Mouse (Mus musculus) heart, embryonic 16.5 days (tissue): ENCODE results near the gene Ces1e. TPM values are rescaled to one million over a fixed set of nuclear protein-coding genes. Genes with fewer than 3 reads are reported as not detected.
"Not testable (repeated sequence)": the region's sequence is repeated elsewhere in the genome, so short reads cannot be mapped to it uniquely, and the experiment has no call there.

ENCODE experiments used
- ATAC-seq: fragments of 200-750 bp; cut with Nextera tagmentation; replicated peaks from 2 replicates; pipeline ENCODE4 v1.8.0; 2017; ENCODE audit warnings: moderate number of reproducible peaks; ENCODE audit not compliant: insufficient read depth, low FRiP score; ENCODE audit errors: extremely low read depth
- H3K27ac ChIP-seq: fragments of 300-500 bp; sonication (generic); 2 replicates; pipeline ENCODE4 v1.5.1; 2014; ENCODE audit warnings: mild to moderate bottlenecking, low read length, control low read depth, moderate library complexity
- H3K27me3 ChIP-seq: fragments of 300-500 bp; sonication (generic); 2 replicates; pipeline ENCODE4 v1.6.1; 2014; ENCODE audit warnings: low read length, mixed read lengths; ENCODE audit not compliant: control insufficient read depth, insufficient read depth
- H3K36me3 ChIP-seq: fragments of 300-500 bp; sonication (generic); 2 replicates; pipeline ENCODE4 v1.6.1; 2014; ENCODE audit not compliant: control insufficient read depth, insufficient read depth
- H3K4me1 ChIP-seq: fragments of 300-500 bp; sonication (generic); 2 replicates; pipeline ENCODE4 v1.6.1; 2014; ENCODE audit warnings: low read length, mixed read lengths; ENCODE audit not compliant: control insufficient read depth, insufficient read depth
- H3K4me2 ChIP-seq: fragments of 300-500 bp; sonication (generic); 2 replicates; pipeline ENCODE4 v1.6.1; 2014; ENCODE audit warnings: low read depth, mild to moderate bottlenecking, control low read depth, low read length
- H3K4me3 ChIP-seq: fragments of 300-500 bp; sonication (generic); 2 replicates; pipeline ENCODE4 v1.5.1; 2014; ENCODE audit warnings: mild to moderate bottlenecking, control low read depth, low read length
- H3K9ac ChIP-seq: fragments of 300-500 bp; sonication (generic); 2 replicates; pipeline ENCODE4 v1.6.1; 2014; ENCODE audit warnings: low read length, control low read depth
- H3K9me3 ChIP-seq: fragments of 300-500 bp; sonication (generic); replicated peaks from 2 replicates; pipeline ENCODE4 v1.6.1; 2016; ENCODE audit warnings: low read length; ENCODE audit not compliant: control insufficient read depth
- WGBS: fragments of 180-500 bp; shearing (Covaris S2); extraction: QIAGEN DNeasy Blood & Tissue Kit; methylation state at CpG from one replicate; pipeline ENCODE4 v1.1.7; 2014; 5-methylcytosine and 5-hydroxymethylcytosine counted together
- polyA plus RNA-seq: library from polyadenylated mRNA; unstranded; fragments of >200 nt; fragmentation: Nextera tagmentation; extraction: Ambion mirVana; gene quantifications from 2 replicates; pipeline ENCODE4 v1.2.1, GENCODE M21; 2015

Ces1e gene
- polyA plus RNA-seq, 1 experiment from 2014 or later = 0.09 TPM

GRCm38 (mm10) chr8:93199146-93199545 is 30.3 kb downstream of the Ces1e start:
- H3K9me3 ChIP-seq, H3K27me3 ChIP-seq, H3K4me3 ChIP-seq, H3K36me3 ChIP-seq, H3K4me2 ChIP-seq, H3K4me1 ChIP-seq, H3K9ac ChIP-seq: not testable (repeated sequence)
- ATAC-seq = peak; percentile 88
- WGBS = 33% methylated on average over 7 of the region's 7 CpGs
- H3K27ac ChIP-seq = peak overlapping the region; percentile 70

GRCm38 (mm10) chr8:93197685-93198525 is 31.5 kb downstream of the Ces1e start, which contains the start of gene Ces1d:
Ces1d (minus strand) TSS chr8:93197838.
- no peak within 1 kb of the TSS for H3K27ac ChIP-seq
- no peak for ATAC-seq
- no peak within 1 kb of the TSS; the same call in 1 of the 2 replicates for H3K4me2 ChIP-seq
- H3K9ac ChIP-seq = no peak within 1 kb of the TSS
- peaks cover 3% of the 10 kb centered on the region; the same call in 1 of the 2 replicates for H3K4me1 ChIP-seq
- H3K9me3 ChIP-seq = no peaks in the 10 kb centered on the region
- H3K36me3 ChIP-seq = no peaks in the 10 kb centered on the region
- H3K4me3 ChIP-seq = no peak within 1 kb of the TSS
- no peaks in the 10 kb centered on the region for H3K27me3 ChIP-seq
- 70% methylated on average over 8 of the region's 8 CpGs for WGBS

GRCm38 (mm10) chr8:93196436-93196835 is 33.0 kb downstream of the Ces1e start:
- no peak overlapping the region for H3K4me2 ChIP-seq
- ATAC-seq = no peak
- WGBS = 81% methylated on average over 5 of the region's 5 CpGs
- no peak overlapping the region for H3K4me3 ChIP-seq
- no peak overlapping the region for H3K27ac ChIP-seq
- H3K9me3 ChIP-seq = no peaks in the 10 kb centered on the region
- H3K27me3 ChIP-seq = no peaks in the 10 kb centered on the region
- no peaks in the 10 kb centered on the region for H3K36me3 ChIP-seq
- no peak overlapping the region for H3K9ac ChIP-seq
- H3K4me1 ChIP-seq = peaks cover 3% of the 10 kb centered on the region; the same call in 1 of the 2 replicates

- Histone ChIP-seq H3K9ac (no peak overlapping the region), H3K36me3 (no peaks in the 10 kb centered on the region), H3K4me2 (no peak overlapping the region), H3K27ac (no peak overlapping the region), H3K4me1 (peaks cover 3% of the 10 kb centered on the region; the same call in 1 of the 2 replicates), H3K27me3 (no peaks in the 10 kb centered on the region), H3K9me3 (no peaks in the 10 kb centered on the region), H3K4me3 (no peak overlapping the region)
- ATAC-seq = no peak
- 53% methylated on average over 4 of the region's 4 CpGs for WGBS
Measured at GRCm38 (mm10) chr8:93180581-93181129, 48.8 kb downstream of the Ces1e start.

- Histone ChIP-seq H3K27ac (no peak overlapping the region), H3K4me1 (peaks cover 11% of the 10 kb centered on the region), H3K4me2 (no peak overlapping the region), H3K36me3 (no peaks in the 10 kb centered on the region), H3K9ac (no peak overlapping the region), H3K4me3 (no peak overlapping the region), H3K9me3 (no peaks in the 10 kb centered on the region), H3K27me3 (no peaks in the 10 kb centered on the region)
- ATAC-seq = no peak
- WGBS = 71% methylated on average over 1 of the region's 1 CpGs
Measured at GRCm38 (mm10) chr8:93176593-93176992, 52.8 kb downstream of the Ces1e start.

GRCm38 (mm10) chr8:93174554-93174953 is 54.9 kb downstream of the Ces1e start:
- Histone ChIP-seq H3K27ac (no peak overlapping the region), H3K9me3 (no peaks in the 10 kb centered on the region), H3K9ac (no peak overlapping the region), H3K4me1 (peaks cover 13% of the 10 kb centered on the region), H3K4me2 (no peak overlapping the region), H3K4me3 (no peak overlapping the region), H3K27me3 (no peaks in the 10 kb centered on the region), H3K36me3 (no peaks in the 10 kb centered on the region)
- WGBS = 51% methylated on average over 2 of the region's 2 CpGs
- no peak for ATAC-seq

- Histone ChIP-seq H3K9ac (no peak overlapping the region), H3K9me3 (no peaks in the 10 kb centered on the region), H3K36me3 (no peaks in the 10 kb centered on the region), H3K4me3 (no peak overlapping the region), H3K27ac (no peak overlapping the region), H3K4me1 (peaks cover 13% of the 10 kb centered on the region), H3K4me2 (no peak overlapping the region), H3K27me3 (no peaks in the 10 kb centered on the region)
- ATAC-seq = peak; percentile 63; the same call in 1 of the 2 replicates
- 29% methylated on average over 1 of the region's 1 CpGs for WGBS
Measured at GRCm38 (mm10) chr8:93171846-93172590, 57.4 kb downstream of the Ces1e start.

GRCm38 (mm10) chr8:93163363-93163762 is 66.1 kb downstream of the Ces1e start:
- no peak overlapping the region for H3K4me3 ChIP-seq
- no peaks in the 10 kb centered on the region for H3K36me3 ChIP-seq
- H3K27ac ChIP-seq = no peak overlapping the region
- no peak overlapping the region for H3K9ac ChIP-seq
- 91% methylated on average over 1 of the region's 1 CpGs for WGBS
- no peak overlapping the region for H3K4me2 ChIP-seq
- no peaks in the 10 kb centered on the region for H3K27me3 ChIP-seq
- no peaks in the 10 kb centered on the region for H3K4me1 ChIP-seq
- ATAC-seq = no peak
- no peaks in the 10 kb centered on the region for H3K9me3 ChIP-seq

- Histone ChIP-seq H3K4me2 (no peak overlapping the region), H3K9me3 (no peaks in the 10 kb centered on the region), H3K27me3 (no peaks in the 10 kb centered on the region), H3K36me3 (no peaks in the 10 kb centered on the region), H3K4me1 (no peaks in the 10 kb centered on the region), H3K27ac (no peak overlapping the region), H3K4me3 (no peak overlapping the region), H3K9ac (no peak overlapping the region)
- no peak for ATAC-seq
- 78% methylated on average over 1 of the region's 1 CpGs for WGBS
Measured at GRCm38 (mm10) chr8:93151401-93151800, 78.0 kb downstream of the Ces1e start.
